Mouse (Mus musculus): Measurements from ENCODE around the gene Fam234a. TPM values are rescaled to one million over a fixed set of nuclear protein-coding genes. Genes with fewer than 3 reads are reported as not detected.
A peak's percentile ranks its signal among the peaks of the same experiment; 100 is the strongest.
"Not testable (repeated sequence)": the region's sequence is repeated elsewhere in the genome, so short reads cannot be mapped to it uniquely, and the experiment has no call there.

Gene Fam234a
- total RNA-seq, 2 experiments from 2014 or later: 17.9 to 18.3 TPM

DNA sequence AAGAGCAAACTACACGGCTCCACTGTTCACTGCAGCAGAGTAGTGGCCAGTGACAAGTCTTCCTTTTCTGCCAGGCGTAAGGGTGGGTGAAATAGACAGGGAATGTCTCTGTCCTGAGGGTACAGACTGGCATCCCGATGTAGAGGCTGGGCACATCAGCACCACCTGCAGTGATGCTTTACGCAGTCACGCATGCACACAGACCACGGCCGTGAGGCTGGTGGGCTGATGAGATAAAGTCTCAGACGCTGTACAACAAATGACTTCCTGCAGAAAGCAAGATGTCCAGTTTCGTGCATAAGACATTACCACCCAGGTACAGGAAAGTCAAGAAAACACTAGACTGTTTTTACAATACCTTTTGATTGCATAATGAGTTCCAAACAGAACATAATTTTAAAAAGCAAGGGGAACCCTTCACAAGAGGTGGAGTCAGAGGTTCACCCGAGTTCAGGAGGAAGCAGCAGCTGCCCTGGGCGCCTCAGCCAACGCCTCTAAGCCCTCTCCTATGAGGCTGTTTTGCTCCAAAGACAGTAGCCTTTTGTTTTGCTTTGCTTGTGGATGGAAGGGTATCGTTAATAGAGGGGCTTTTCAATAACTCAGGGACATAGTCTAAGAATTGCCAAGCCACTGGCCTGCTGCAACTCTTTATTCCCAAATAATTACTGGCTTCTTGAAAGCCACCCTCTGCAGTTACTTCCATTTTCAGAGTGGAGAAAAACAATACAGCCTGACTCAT is 8.8 kb downstream of the Fam234a start:
- no peak for DNase-seq (ENCODE audit: low spot score in 2 of 2)
- intact Hi-C loops (cut with DNase I): no loop called here

DNA sequence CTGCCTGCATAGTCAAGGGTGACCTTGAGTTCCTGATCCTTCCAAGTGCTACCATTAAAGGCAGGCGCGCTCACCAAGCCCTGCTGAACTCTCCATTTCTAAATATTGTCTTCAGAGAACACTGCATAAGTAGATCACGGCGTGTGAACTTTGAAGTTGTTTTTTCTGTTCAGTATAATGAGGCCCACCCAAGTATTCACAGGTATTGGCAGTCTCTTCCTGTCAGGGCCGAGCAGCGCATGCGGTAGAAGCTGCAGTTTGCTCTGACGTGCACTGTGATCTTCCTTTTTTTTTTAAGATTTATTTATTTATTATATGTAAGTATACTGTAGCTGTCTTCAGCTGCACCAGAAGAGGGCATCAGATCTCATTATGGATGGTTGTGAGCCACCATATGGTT is 9.7 kb downstream of the Fam234a start:
- DNase-seq (ENCODE audit: low spot score in 2 of 2): no peak
- intact Hi-C loops (cut with DNase I): no loop called here

DNA sequence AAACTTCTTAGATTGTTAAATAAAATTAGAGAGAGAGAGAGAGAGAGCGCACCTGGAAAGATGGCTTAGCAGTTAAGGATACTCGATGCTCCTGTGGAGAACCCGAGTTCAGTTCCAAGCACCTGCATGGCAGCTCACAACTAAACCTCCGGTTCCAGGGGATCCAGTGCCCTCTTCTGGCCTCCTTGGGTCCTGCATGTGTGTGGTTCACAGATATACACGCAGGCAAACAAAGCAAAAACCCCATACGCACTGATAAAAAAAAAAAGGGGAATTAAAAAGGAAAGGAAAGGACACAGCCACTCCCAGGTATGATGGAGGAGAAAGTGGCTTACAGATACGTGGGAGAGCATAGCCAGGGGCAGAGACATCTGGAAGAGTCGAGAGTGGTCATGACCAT is 11.2 kb downstream of the Fam234a start:
- intact Hi-C loops (cut with DNase I): no loop called here
- no peak for DNase-seq (ENCODE audit: low spot score in 2 of 2)

DNA sequence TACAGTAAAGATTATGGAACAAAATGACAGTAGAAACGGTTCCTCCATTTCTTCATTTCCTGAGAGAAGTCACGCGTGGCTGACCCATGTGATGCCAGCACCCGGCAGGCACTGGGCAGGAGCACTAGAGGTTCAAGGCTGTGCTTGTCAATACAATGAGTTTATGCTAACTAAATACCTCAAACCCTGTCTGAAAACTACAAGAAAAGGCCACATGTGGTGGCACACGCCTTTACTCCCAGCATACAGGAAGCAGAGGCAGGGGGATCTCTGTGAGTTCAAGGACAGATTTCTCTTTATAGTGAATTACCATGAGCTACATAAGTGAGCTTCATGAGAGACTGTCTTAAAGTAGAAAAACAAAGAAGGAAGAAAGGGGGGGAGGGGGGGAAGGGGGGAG is 12.9 kb downstream of the Fam234a start:
- intact Hi-C loops (cut with DNase I): no loop called here
- DNase-seq (ENCODE audit: low spot score in 2 of 2): no peak

DNA sequence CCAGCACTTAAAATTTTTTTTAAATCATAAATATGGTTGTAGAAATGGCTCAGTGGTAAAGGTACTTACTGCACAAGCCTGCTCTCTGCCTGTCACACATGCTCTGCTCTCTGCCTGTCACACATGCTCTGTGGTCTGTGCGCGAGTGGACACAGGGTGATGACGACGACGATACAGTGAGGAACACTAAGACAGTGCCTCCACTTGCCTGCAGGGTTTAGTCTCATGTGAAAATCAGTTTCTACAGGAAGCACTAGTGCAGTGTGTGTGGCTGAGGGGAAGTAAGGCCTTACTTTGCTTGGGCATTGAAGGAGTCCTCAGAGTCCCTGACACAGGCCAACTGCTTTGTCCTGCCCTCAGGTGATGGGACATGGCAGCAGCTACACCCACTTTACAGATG is 14.3 kb downstream of the Fam234a start:
- DNase-seq (ENCODE audit: low spot score in 2 of 2): no peak
- intact Hi-C loops (cut with DNase I): no loop called here

DNA sequence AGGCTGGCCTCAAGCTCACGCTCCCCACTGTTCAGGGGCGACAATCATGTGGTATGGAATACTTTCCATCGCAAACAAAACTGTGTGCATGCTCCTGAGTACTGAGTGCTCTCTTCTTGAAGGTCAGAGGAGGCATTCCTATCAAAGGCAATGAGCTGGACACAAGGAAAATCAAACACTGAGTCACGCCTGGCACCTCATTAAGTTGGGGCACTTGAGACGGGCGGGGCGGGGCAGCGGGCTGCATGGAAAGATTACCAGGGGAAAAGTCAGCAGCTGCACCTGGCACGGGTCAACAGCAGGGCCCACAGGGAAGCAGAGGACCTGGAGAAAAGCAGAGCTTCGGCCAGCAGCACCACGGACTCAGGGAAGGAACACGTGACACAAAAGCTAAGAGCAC is 18.9 kb downstream of the Fam234a start:
- intact Hi-C loops (cut with DNase I): no loop called here
- no peak for DNase-seq (ENCODE audit: low spot score in 2 of 2)

DNA sequence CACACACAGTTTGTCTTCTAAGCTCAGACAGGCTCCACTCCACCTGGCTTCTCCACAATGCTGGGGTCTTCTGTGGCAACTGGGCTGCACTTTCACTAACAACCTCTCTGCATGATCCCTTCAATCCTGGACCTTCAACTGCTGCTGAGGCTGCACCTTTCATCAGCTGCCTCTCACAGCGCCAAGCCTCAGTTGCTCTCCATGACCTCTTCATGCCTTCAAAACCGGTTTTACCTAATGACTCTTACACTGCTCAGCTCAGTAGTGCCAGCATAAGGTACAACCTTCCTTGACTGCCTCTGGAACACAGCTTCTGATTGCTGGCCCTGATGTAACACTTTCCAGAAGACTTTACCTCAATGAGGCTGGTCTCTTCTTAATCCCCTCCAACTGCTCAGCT is 22.5 kb downstream of the Fam234a start:
- no peak for DNase-seq (ENCODE audit: low spot score in 2 of 2)
- intact Hi-C loops (cut with DNase I): no loop called here

DNA sequence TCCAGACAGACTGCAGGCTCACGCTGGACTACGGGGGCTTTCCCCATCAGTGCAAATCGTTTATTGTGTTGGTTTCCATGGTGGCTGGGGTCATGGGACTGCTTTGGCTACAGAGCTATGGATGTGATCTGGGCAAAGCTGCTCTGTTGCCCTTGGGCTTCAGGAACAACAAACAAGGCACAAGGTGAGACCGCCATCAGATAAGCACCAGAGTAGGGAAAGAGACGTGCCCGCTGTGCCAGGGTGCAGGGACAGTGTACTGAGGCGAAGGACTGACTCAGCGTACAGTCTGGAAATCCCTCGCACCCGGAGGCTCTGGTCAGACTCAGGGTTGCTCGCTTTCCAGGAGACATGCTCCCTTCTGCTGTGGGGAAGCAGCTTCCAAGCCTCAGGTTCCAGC is 31.4 kb downstream of the Fam234a start:
- DNase-seq (ENCODE audit: low spot score in 2 of 2): no peak
- intact Hi-C loops (cut with DNase I): no loop called here

DNA sequence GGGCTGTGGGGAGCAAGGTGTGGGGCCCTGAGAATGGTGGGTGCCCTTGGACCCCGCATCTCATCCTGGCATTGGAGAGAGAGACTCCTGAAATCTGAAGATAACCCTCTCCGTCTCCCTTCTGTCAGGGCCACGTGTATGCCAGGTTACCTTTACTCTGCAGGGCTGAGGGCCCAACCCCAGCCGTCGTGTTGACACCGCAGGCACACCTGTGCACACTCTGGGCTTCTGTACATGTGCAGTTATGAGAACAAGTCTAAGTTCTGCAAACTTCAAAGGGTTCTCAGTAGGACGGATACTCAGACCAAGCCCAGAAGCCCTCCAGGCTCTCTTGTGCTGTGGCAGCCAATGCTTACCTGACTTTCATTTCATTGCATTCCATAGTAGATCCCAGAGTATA is 31.8 kb downstream of the Fam234a start:
- intact Hi-C loops (cut with DNase I): no loop called here
- DNase-seq (ENCODE audit: low spot score in 2 of 2): no peak

DNA sequence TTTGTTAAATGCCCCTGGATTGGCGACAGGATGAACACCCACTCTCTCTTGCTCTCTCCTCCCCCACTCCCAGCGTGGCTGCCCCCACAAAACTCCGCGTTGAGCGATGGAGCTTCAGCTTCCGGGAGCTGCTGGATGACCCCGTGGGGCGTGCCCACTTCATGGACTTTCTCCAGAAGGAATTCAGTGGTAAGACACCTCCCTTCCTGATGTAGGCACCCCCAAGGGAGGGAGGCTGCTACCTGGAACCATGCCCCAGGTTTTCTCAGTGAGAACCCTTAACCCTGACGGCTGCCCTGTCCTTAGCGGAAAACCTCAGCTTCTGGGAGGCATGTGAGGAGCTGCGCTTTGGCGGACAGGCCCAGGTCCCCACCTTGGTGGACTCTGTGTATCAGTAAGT is 36.4 kb downstream of the Fam234a start, which contains the start of gene Arhgdig:
Gene Arhgdig, minus strand, starts transcription at position 101 of the 400 bp plus-strand sequence.
- intact Hi-C loops (cut with DNase I): no loop called here
- no peak for DNase-seq (ENCODE audit: low spot score in 2 of 2)

DNA sequence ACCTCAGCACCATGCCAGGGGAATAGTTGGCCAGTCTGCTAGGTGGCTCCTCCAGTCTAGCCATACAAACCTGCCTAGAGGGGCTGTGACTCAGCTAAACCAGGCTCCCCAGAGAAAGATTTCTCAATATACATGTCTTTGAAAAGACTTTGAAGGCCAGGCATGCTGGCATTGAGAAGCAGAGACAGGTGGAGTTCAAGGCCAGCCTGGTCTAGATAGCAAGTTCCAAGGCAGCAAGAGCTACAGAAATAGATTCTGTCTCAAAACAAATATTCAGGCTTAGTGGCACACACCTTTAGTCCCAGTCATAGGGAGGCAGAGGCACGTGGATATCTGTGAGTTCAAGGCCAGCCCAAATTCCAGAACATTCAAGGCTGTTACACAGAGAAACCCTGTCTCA is 37.6 kb downstream of the Fam234a start:
- intact Hi-C loops (cut with DNase I): no loop called here
- no peak for DNase-seq (ENCODE audit: low spot score in 2 of 2)

DNA sequence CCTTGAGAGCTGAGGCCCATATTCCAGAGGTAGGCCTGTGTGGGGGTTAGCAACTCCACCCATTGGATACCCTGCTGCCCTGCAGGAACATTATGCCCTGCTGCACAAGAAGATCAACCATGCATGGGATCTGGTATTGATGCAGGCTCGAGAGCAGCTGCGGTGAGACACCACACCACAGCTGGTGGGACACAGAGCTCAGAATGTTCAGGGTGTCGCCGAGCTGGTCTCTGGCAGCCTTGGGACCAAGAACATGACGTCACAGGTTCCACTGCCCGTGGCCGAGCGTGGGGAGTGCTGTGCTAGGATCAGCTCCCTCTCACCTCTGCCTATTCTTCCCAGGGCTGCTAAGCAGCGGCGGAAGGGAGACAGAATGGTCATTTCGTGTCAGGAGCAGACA is 39.3 kb downstream of the Fam234a start:
- no peak for DNase-seq (ENCODE audit: low spot score in 2 of 2)
- intact Hi-C loops (cut with DNase I): no loop called here

DNA sequence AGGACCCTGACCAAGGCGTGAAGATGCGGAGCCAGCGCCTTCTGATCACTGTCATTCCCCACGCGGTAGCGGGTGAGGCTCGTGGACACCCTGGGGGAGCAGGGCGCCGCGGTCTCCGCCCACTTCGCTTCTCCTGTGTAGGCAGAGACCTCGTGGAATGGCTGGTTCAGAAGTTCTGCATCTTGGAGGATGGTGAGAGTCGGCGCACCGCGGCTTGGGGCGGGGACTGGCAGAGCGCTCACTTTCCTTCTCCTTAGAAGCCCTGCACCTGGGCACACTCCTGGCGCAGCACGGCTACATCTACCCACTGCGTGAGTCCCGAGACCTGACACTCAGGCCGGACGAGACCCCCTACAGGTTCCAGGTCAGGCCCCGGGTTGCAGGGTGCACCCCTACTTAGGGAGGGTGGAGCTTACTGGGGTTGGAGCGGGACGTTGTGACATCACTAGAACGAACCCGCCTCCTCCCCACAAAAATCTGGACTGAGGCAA is 40.7 kb downstream of the Fam234a start:
- peak; percentile 75 to 82 for DNase-seq (ENCODE audit: low spot score in 2 of 2)
- intact Hi-C loops (cut with DNase I): no loop called here

DNA sequence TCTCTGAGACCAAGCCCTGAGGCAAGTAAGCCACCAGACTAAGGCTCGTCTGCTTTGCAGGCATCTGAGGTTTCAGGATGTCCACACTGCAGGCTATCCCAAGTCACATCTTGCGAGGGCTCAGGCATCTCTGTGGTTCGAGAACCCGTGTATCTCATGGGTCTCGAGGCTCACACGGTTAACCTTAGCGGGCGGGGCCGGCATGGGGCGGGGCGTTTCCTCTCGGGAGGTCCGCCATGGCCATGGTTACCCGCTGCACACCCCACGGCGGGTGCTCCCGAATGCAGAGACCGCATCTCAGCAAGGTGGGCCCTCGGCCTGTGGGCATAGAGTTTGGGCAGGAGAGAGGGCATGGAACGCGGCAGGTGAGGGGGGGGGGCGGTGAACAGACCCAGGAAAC is 41.3 kb downstream of the Fam234a start, which contains the start of gene Rgs11:
Gene Rgs11, plus strand, starts transcription at position 215 of the 400 bp plus-strand sequence.
- intact Hi-C loops (cut with DNase I): no loop called here

DNA sequence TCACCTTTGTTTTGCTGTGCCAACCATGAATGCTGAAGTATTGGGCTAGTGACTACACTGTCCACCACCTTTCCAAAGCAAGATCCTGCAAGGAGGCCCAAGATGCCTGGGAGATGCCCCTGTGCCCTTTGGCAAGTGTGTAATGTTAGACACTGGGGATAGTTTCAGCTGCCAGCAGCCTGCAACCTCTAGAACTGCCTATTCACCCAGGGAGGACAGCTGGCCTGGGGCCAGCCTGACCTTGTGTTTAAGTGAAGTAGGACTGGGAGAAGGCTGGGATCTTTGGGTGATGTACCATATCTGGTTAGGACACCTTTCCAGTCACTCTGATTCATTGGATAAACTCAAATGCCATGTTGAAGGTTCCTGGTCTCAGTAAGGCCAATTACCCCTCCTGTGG is 42.0 kb downstream of the Fam234a start:
- DNase-seq (ENCODE audit: low spot score in 2 of 2): no peak
- intact Hi-C loops (cut with DNase I): no loop called here

More for the DNA sequence above, 41.3 kb downstream of the Fam234a start, which contains the start of gene Rgs11:
- DNase-seq (ENCODE audit: low spot score in 2 of 2): peak; percentile 36 to 49

DNA sequence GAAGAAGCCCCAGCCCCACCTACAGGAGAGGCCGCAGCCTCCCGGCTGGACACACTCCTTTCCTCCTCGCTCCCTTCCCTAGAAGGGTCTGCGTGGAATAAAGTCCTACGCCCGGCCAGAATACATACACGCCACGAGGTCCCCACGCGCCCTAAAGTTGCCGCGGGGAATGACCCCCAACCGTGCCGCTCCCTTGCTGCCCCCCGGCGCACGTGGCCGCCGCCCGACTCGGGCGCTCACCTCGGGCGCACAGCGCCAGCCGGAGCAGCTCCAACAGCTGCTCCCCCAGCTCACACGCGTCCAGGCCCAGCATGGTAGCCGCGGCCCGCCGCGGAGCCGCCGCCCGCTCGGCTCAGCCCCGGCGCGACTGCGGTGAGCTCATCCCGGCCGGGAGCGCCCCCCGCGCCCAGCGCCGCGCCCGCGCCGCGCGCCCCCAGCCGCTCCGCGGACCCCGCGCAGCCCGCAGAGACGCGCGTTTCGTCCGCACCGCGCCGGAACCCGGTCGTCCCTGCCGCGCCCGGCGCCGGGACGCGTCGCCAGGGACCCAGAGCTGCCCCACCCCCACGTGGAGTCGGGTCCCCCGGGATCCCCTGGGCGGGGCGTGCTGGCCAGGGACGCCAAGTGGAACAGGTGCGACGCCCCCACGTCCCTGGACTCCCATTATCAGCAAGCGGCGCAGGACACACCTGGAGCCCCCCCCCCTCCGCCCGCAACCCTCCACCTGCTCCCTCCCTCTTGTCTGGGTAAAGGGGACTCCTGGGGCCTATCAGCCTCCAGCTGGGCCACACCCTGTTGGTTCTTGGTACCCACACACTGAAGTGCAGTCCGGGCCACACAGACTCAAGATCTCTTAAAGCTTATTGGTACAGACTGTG is 43.0 kb downstream of the Fam234a start:
- intact Hi-C loops (cut with DNase I): no loop called here
- peak; percentile 30 to 55 for DNase-seq (ENCODE audit: low spot score in 2 of 2)

DNA sequence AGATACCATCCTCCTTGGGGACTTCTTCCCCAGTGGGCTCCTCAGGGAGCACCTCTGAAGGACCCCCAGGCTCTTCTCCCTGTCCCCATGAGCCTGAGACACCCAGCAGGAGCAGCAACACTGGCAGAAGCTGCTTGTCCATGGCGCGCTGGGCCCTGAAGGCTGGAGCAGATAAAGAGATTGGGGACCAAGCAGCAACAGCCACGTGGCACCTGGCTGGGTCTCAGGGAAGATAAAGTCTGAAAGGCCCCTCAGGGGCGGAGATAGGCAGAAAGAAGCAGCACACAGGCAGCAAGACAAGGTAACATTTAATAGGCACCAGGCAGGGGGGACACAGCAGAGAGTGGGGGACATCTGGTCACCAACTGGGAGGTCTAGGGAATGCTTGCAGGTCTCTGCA is 45.1 kb downstream of the Fam234a start, which contains the start of gene Pdia2:
Gene Pdia2, minus strand, starts transcription at position 196 of the 400 bp plus-strand sequence.
- intact Hi-C loops (cut with DNase I): no loop called here
- DNase-seq (ENCODE audit: low spot score in 2 of 2): no peak

DNA sequence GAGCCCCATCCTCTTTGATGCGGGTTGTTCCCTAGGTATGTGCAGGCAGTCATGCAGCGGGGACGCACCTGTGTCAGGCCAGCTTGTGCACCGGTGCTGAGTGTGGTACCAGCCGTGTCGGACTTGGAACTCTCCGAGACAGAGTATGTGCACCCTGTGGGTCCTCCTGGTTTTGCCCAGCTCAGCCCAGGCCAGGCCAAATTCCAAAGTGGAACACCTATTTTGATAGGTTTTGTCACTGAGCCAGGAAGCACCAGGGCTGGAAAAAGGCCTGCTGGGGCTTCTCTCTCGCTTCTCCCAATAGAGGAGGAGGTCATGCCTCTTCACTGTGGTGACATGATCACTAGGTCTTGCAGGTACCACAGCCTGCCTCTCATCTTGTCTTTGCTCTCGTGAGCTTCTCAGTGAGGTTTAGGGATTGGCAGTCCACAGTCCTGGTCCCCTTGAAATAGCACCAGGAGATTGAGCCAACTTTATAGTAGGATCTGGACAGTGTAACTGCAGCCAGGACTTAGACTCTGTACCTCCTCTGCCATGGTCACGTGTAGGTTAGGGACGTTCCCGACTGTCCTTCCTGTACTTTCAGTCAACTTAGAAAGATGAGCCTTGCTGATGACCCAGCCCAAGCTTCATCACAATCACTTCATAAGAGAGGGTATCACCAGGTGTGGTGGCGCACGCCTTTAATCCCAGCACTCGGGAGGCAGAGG is 51.4 kb downstream of the Fam234a start:
- intact Hi-C loops (cut with DNase I): no loop called here
- no peak for DNase-seq (ENCODE audit: low spot score in 2 of 2)

DNA sequence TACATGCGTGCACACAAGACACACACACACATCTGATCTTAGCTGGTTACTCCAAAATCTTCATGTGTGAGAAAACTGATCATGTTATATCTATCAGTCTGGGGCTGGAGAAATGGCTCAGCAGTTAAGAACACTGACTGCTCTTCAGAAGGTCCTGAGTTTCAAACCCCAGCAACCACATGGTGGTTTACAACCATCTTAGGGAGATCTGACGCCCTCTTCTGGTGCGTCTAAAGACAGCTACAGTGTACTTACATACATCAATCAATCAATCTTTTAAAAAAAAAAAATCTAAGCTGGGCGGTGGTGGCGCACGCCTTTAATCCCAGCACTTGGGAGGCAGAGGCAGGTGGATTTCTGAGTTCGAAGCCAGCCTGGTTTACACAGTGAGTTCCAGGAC is 52.6 kb downstream of the Fam234a start:
- DNase-seq (ENCODE audit: low spot score in 2 of 2); intact Hi-C loops (cut with DNase I): not testable (repeated sequence)
